Mouse (Mus musculus) liver, embryonic 14 days (tissue): ENCODE results near the gene Slc23a4. TPM values are rescaled to one million over a fixed set of nuclear protein-coding genes. Genes with fewer than 3 reads are reported as not detected.

Experiments used
- polyA plus RNA-seq: library from polyadenylated mRNA; depleted of rRNA; stranded (reverse); fragments of >200 nt; gene quantifications from 2 replicates; pipeline ENCODE4 v1.2.3, GENCODE M21; 2012; rRNA removed

Slc23a4 gene
- 0.15 and 0.19 TPM in 2 replicates for polyA plus RNA-seq

DNA sequence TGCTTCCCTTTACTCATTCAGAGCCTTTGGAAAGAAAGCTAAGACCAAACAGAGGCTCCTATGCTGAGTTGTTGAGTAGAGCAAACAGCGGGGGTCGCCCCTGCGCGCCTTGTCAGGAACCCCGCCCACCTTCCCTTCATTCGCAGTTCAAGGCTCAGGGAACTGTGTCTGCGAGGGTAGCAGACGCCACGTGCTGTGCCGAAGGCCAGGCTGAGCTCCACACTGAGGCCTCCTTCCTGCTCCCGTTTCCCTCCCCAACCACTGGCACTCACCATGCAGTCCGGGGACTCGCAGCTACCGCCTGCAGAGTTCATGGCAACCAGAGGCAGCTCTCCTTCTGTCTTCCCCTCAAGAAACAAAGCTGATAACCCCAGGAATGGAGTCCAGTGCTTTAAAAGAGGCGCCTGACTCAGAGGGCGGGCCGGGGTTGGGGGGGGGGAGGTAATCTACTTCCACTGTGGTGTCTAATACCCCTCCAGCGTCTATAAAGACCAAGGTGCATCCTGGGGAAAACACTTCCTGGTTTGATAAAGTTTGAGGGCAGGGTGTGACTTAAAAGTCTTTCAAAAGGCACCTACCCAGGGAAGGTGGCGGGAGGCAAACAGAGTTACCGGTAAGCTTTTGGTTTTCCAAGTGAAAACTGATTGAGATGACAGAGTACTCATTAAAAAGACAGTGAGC is at the start of gene Slc23a4:
Gene Slc23a4, minus strand, starts transcription at position 324 of the 681 bp plus-strand sequence.

GRCm38 (mm10) chr6:34919956-34920355 is 68.2 kb downstream of the Slc23a4 start, which contains the start of gene Stra8:
Gene Stra8 (plus strand): TSS chr6:34920163.

GRCm38 (mm10) chr6:34910371-34911219 is 77.6 kb downstream of the Slc23a4 start, which contains the start of gene Wdr91:
Gene Wdr91 (minus strand): TSS chr6:34910876.

Other genes with a start within 250 kb of the Slc23a4 start
- gene Agbl3, start 208.0 kb downstream of the Slc23a4 start, polyA plus RNA-seq = 3.2 and 3.4 TPM in 2 replicates
- 1.6 and 2.1 TPM in 2 replicates for gene Tmem140, start 125.3 kb downstream of the Slc23a4 start, polyA plus RNA-seq
- gene Cyren, start 110.3 kb downstream of the Slc23a4 start, polyA plus RNA-seq = 5.5 and 6.6 TPM in 2 replicates
- gene Wdr91, start 77.5 kb downstream of the Slc23a4 start, polyA plus RNA-seq = 16.8 and 23.4 TPM in 2 replicates
- not detected in 2 replicates for gene Stra8, start 68.2 kb downstream of the Slc23a4 start, polyA plus RNA-seq
- gene Cnot4, start 145.3 kb upstream of the Slc23a4 start, polyA plus RNA-seq = 7.6 and 8.2 TPM in 2 replicates
- gene Nup205, start 189.0 kb upstream of the Slc23a4 start, polyA plus RNA-seq = 18.2 and 21.5 TPM in 2 replicates